Mouse (Mus musculus): ENCODE data around the gene Sgsm3. TPM values are rescaled to one million over a fixed set of nuclear protein-coding genes. Genes with fewer than 3 reads are reported as not detected.

Sgsm3 gene
- polyA plus RNA-seq, 1 experiment from 2014 or later: 29.2 TPM

DNA sequence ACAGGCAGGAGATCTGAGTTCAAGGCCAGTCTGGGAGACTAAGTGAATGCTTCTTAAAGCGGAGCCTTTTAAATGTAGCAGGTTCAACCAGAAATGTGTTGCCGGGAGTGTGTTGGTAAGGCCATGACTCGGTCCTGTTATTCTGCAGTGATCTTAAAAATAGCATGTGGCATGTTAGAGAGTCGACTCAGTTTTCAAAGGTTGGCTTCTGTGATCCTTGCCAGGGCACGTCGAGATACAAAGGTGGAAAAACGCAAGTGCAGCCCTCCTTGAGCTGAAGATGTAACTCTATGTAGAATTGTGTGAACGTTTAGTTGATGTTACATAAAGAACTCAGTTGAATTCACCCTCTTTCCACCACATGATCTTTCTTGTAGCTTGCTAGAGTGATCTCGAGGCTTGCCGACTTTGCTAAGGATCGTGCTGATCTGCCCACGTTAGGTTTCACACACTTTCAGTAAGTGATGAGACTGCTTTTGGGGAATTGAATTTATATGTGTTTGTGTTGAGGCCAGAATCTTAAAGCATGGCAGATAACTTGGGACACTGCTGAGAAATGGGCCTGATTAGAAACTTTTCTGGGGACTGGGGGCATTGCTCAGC, 21.6 kb upstream of the Sgsm3 start:
- ATAC-seq (ENCODE audit: insufficient number of reproducible peaks, insufficient read depth, low FRiP score, low read depth): no peak
- WGBS: 96% methylated on average over 12 of the region's 12 CpGs
- no peaks in the 10 kb centered on the region for H3K4me1 ChIP-seq (ENCODE audit: control insufficient read depth, insufficient read depth, low read length)
- H3K9ac ChIP-seq (replicated peaks; ENCODE audit: low read depth, low read length): no peak overlapping the region
- no peak overlapping the region for H3K4me3 ChIP-seq (ENCODE audit: low read depth, low read length)
- peaks cover 68% of the 10 kb centered on the region for H3K36me3 ChIP-seq (ENCODE audit: control insufficient read depth, insufficient read depth, low read length)
- H3K9me3 ChIP-seq (ENCODE audit: control insufficient read depth, low read depth, low read length): no peaks in the 10 kb centered on the region
- no peak overlapping the region for H3K4me2 ChIP-seq (replicated peaks; ENCODE audit: low read depth, low read length)
- no peak overlapping the region for H3K27ac ChIP-seq (ENCODE audit: low read length)
- H3K27me3 ChIP-seq (ENCODE audit: control insufficient read depth, insufficient read depth, low read length): no peaks in the 10 kb centered on the region

DNA sequence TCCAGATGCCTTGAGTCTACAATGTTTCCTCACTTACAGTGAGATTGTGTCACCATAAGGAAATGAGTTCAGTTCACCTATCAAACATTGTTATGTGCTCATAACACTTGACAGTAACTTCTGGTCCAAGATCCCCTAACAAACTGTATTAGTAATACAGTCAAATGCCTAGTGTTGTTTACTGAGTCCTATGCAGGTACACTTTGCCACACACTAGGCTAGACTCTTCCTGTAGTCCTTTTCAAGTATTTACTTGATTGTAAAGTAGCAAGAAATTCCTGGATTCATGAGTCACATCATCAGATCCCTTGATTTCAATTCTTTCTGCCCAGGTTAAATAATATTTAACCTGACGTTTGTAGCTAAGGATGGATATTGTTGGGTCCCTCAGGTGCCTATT, 8.2 kb upstream of the Sgsm3 start:
- no peak overlapping the region for H3K9ac ChIP-seq (replicated peaks; ENCODE audit: low read depth, low read length)
- H3K4me1 ChIP-seq (ENCODE audit: control insufficient read depth, insufficient read depth, low read length): no peaks in the 10 kb centered on the region
- no peak overlapping the region for H3K4me2 ChIP-seq (replicated peaks; ENCODE audit: low read depth, low read length)
- H3K36me3 ChIP-seq (ENCODE audit: control insufficient read depth, insufficient read depth, low read length): peaks cover 41% of the 10 kb centered on the region
- WGBS: 78% methylated on average over 1 of the region's 1 CpGs
- no peak overlapping the region for H3K27ac ChIP-seq (ENCODE audit: low read length)
- H3K4me3 ChIP-seq (ENCODE audit: low read depth, low read length): no peak overlapping the region
- no peak for ATAC-seq (ENCODE audit: insufficient number of reproducible peaks, insufficient read depth, low FRiP score, low read depth)
- no peaks in the 10 kb centered on the region for H3K9me3 ChIP-seq (ENCODE audit: control insufficient read depth, low read depth, low read length)
- H3K27me3 ChIP-seq (ENCODE audit: control insufficient read depth, insufficient read depth, low read length): no peaks in the 10 kb centered on the region

DNA sequence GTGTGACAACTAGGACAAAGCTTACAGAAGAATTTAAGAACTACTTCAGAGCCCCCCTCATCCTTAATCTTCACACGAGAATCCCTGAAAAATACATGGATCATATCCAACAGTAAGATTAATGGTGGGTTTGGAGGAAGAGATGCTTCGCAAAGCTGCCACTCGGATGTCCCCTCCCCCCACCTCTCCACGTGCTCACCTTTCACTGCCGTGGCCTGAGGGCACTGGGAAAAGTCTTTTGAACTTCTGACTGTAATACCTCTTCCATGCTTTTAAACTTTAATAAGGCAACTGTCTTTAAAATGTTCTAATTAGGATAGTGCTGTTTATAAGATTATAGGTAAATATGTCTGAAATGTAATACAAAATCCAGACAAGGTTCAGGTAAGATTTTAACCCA, 3.3 kb upstream of the Sgsm3 start:
- H3K4me3 ChIP-seq (ENCODE audit: low read depth, low read length): no peak overlapping the region
- no peak overlapping the region for H3K9ac ChIP-seq (replicated peaks; ENCODE audit: low read depth, low read length)
- WGBS: 24% methylated on average over 5 of the region's 5 CpGs
- no peak overlapping the region for H3K4me2 ChIP-seq (replicated peaks; ENCODE audit: low read depth, low read length)
- no peak for ATAC-seq (ENCODE audit: insufficient number of reproducible peaks, insufficient read depth, low FRiP score, low read depth)
- H3K36me3 ChIP-seq (ENCODE audit: control insufficient read depth, insufficient read depth, low read length): 0 out of 2 replicates have a peak, but pooled peaks cover 4% of the 10 kb centered on the region
- peaks cover 7% of the 10 kb centered on the region; the same call in 1 of the 2 replicates for H3K4me1 ChIP-seq (ENCODE audit: control insufficient read depth, insufficient read depth, low read length)
- no peaks in the 10 kb centered on the region for H3K27me3 ChIP-seq (ENCODE audit: control insufficient read depth, insufficient read depth, low read length)
- H3K9me3 ChIP-seq (ENCODE audit: control insufficient read depth, low read depth, low read length): no peaks in the 10 kb centered on the region
- H3K27ac ChIP-seq (ENCODE audit: low read length): no peak overlapping the region

DNA sequence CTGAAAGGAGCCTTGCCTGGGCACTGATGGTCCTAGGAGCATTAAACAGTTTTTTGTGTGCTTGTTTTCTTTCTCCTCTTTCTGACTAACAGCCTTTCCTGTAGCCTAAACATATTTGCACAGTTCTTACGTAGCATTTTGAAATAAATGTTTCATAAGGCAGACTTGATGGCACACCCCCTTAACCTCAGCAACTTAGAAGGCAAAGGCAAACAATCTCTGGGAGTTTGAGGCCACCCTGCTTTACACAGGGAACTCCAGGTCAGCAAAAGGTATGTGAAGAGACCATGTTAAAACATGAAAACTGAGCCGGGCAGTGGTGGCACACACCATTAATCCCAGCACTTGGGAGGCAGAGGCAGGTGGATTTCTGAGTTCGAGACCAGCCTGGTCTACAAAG, 1.9 kb upstream of the Sgsm3 start:
- Histone ChIP-seq H3K9me3 (ENCODE audit: control insufficient read depth, low read depth, low read length) (no peaks in the 10 kb centered on the region), H3K27ac (ENCODE audit: low read length) (no peak overlapping the region), H3K4me2 (replicated peaks; ENCODE audit: low read depth, low read length) (no peak overlapping the region), H3K9ac (replicated peaks; ENCODE audit: low read depth, low read length) (no peak overlapping the region), H3K36me3 (ENCODE audit: control insufficient read depth, insufficient read depth, low read length) (no peaks in the 10 kb centered on the region), H3K27me3 (ENCODE audit: control insufficient read depth, insufficient read depth, low read length) (no peaks in the 10 kb centered on the region), H3K4me3 (ENCODE audit: low read depth, low read length) (no peak overlapping the region), H3K4me1 (ENCODE audit: control insufficient read depth, insufficient read depth, low read length) (peaks cover 11% of the 10 kb centered on the region; the same call in 1 of the 2 replicates)
- ATAC-seq (ENCODE audit: insufficient number of reproducible peaks, insufficient read depth, low FRiP score, low read depth): no peak
- 78% methylated on average over 3 of the region's 3 CpGs for WGBS

DNA sequence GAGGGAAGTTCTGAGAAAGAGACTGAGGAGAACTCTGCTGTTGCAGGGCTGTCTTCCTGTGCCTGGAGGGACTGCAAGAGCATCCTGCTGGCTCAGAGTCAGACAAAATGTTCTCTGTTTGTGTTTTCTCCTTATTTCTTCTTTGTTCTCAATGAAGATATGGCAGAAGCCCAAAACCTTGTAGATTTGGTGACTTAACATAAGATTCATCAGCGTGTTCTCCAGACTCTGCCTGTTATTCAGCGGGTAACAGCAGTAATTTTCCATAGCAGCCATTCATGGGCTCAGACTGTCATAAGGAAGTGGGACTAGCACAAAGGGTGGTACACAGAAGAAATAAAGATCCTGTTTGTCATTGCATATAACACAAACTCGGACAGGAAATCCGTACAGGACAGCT, 2.0 kb downstream of the Sgsm3 start:
- Histone ChIP-seq H3K4me2 (replicated peaks; ENCODE audit: low read depth, low read length) (no peak overlapping the region), H3K4me1 (ENCODE audit: control insufficient read depth, insufficient read depth, low read length) (peaks cover 11% of the 10 kb centered on the region; the same call in 1 of the 2 replicates), H3K36me3 (ENCODE audit: control insufficient read depth, insufficient read depth, low read length) (no peaks in the 10 kb centered on the region), H3K27me3 (ENCODE audit: control insufficient read depth, insufficient read depth, low read length) (no peaks in the 10 kb centered on the region), H3K27ac (ENCODE audit: low read length) (no peak overlapping the region), H3K9ac (replicated peaks; ENCODE audit: low read depth, low read length) (no peak overlapping the region), H3K9me3 (ENCODE audit: control insufficient read depth, low read depth, low read length) (no peaks in the 10 kb centered on the region), H3K4me3 (ENCODE audit: low read depth, low read length) (no peak overlapping the region)
- ATAC-seq (ENCODE audit: insufficient number of reproducible peaks, insufficient read depth, low FRiP score, low read depth): no peak
- 69% methylated on average over 4 of the region's 4 CpGs for WGBS

DNA sequence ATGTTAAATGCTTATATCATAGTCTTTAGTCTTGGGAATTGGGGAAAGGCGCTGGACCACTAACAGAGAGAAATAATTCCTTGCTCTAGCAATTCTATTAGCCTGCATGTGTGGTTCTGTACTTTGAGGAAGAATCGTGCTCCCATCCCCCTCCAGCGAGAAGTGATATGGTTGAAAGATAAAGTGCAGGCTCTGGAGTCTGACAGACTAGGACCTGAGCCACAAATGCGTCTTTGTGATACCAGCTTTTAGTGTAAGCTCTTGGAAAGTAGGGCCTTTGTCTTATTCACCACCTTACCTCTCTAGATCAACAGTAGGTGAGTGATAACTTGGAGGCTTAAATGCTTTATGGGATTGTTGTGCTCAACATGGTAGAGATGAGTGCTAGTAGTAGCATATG, 3.6 kb downstream of the Sgsm3 start:
- H3K27me3 ChIP-seq (ENCODE audit: control insufficient read depth, insufficient read depth, low read length): no peaks in the 10 kb centered on the region
- no peak overlapping the region for H3K27ac ChIP-seq (ENCODE audit: low read length)
- H3K4me1 ChIP-seq (ENCODE audit: control insufficient read depth, insufficient read depth, low read length): peaks cover 11% of the 10 kb centered on the region; the same call in 1 of the 2 replicates
- ATAC-seq (ENCODE audit: insufficient number of reproducible peaks, insufficient read depth, low FRiP score, low read depth): no peak
- no peak overlapping the region for H3K4me2 ChIP-seq (replicated peaks; ENCODE audit: low read depth, low read length)
- H3K36me3 ChIP-seq (ENCODE audit: control insufficient read depth, insufficient read depth, low read length): no peaks in the 10 kb centered on the region
- no peak overlapping the region for H3K9ac ChIP-seq (replicated peaks; ENCODE audit: low read depth, low read length)
- WGBS: 77% methylated on average over 4 of the region's 4 CpGs
- H3K9me3 ChIP-seq (ENCODE audit: control insufficient read depth, low read depth, low read length): no peaks in the 10 kb centered on the region
- no peak overlapping the region for H3K4me3 ChIP-seq (ENCODE audit: low read depth, low read length)

DNA sequence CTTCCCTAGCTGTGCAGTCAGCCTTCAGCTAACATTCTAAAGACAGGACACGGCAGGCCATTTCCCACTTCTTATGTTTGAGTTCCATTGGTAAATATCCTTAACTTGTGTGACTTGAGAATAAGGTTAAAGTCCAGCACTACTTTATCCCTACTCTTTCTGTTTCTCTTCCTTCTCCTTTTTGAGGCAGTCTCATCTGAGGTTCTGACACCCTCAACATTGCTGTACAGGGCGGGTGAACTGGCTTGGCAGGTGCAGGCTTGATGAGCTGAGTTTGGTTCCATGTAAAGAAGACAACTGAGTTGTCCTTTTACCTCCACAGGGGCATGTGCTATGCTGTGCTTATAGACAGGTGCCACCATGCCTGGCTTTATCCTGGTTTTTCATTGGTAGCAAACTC, 5.7 kb downstream of the Sgsm3 start:
- H3K9ac ChIP-seq (replicated peaks; ENCODE audit: low read depth, low read length): no peak overlapping the region
- peaks cover 9% of the 10 kb centered on the region; the same call in 1 of the 2 replicates for H3K4me1 ChIP-seq (ENCODE audit: control insufficient read depth, insufficient read depth, low read length)
- H3K4me2 ChIP-seq (replicated peaks; ENCODE audit: low read depth, low read length): no peak overlapping the region
- WGBS: 70% methylated on average over 2 of the region's 2 CpGs
- no peak overlapping the region for H3K27ac ChIP-seq (ENCODE audit: low read length)
- H3K9me3 ChIP-seq (ENCODE audit: control insufficient read depth, low read depth, low read length): no peaks in the 10 kb centered on the region
- H3K4me3 ChIP-seq (ENCODE audit: low read depth, low read length): no peak overlapping the region
- no peaks in the 10 kb centered on the region for H3K27me3 ChIP-seq (ENCODE audit: control insufficient read depth, insufficient read depth, low read length)
- no peak for ATAC-seq (ENCODE audit: insufficient number of reproducible peaks, insufficient read depth, low FRiP score, low read depth)
- H3K36me3 ChIP-seq (ENCODE audit: control insufficient read depth, insufficient read depth, low read length): no peaks in the 10 kb centered on the region

DNA sequence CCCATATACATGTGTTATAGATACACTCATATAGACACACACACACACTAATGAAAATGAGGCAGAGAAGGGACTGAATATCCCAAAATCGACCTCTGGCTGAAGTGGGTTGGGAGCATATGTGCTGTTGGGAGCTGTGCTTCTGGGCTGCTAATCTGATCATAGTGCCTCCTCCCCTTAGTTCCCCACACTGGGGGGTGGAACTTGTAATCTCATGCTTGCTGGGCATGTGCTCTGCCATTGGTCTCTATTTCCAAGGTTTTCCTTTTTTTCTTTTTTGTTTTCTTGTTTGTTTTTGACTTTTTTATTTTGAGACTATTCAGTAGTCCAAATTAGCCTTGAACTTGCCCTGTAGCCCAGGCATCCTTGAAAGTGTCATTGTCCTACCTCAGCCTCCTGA, 10.8 kb downstream of the Sgsm3 start:
- Histone ChIP-seq H3K4me2 (replicated peaks; ENCODE audit: low read depth, low read length) (no peak overlapping the region), H3K36me3 (ENCODE audit: control insufficient read depth, insufficient read depth, low read length) (no peaks in the 10 kb centered on the region), H3K27ac (ENCODE audit: low read length) (no peak overlapping the region), H3K9ac (replicated peaks; ENCODE audit: low read depth, low read length) (no peak overlapping the region), H3K9me3 (ENCODE audit: control insufficient read depth, low read depth, low read length) (no peaks in the 10 kb centered on the region), H3K4me1 (ENCODE audit: control insufficient read depth, insufficient read depth, low read length) (no peaks in the 10 kb centered on the region), H3K4me3 (ENCODE audit: low read depth, low read length) (no peak overlapping the region), H3K27me3 (ENCODE audit: control insufficient read depth, insufficient read depth, low read length) (no peaks in the 10 kb centered on the region)
- 33% methylated on average over 1 of the region's 1 CpGs for WGBS
- ATAC-seq (ENCODE audit: insufficient number of reproducible peaks, insufficient read depth, low FRiP score, low read depth): no peak

DNA sequence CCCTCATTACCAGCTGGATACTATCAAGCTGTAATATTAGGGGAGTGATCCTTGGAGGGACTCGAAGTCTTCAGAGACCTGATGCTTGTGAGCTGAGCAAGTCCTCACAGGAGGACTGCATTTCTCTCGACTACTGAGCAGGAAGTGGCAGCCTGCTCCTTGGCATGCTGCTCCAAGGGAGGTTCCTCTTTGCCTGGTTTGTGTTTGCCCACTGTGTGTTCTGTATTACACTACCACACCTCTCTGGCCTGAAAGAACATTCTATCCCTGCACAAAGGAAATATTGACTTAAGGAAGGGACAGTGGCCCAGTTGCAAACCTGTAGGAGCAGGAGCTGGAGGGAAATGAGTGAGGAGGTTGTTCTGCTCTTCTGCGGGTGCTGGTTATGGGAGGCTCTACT, 12.1 kb downstream of the Sgsm3 start:
- WGBS: 38% methylated on average over 3 of the region's 3 CpGs
- Histone ChIP-seq H3K36me3 (ENCODE audit: control insufficient read depth, insufficient read depth, low read length) (no peaks in the 10 kb centered on the region), H3K9me3 (ENCODE audit: control insufficient read depth, low read depth, low read length) (no peaks in the 10 kb centered on the region), H3K4me1 (ENCODE audit: control insufficient read depth, insufficient read depth, low read length) (no peaks in the 10 kb centered on the region), H3K27ac (ENCODE audit: low read length) (peak overlapping the region; percentile 69; the same call in 1 of the 2 replicates), H3K4me2 (replicated peaks; ENCODE audit: low read depth, low read length) (no peak overlapping the region), H3K4me3 (ENCODE audit: low read depth, low read length) (no peak overlapping the region), H3K9ac (replicated peaks; ENCODE audit: low read depth, low read length) (no peak overlapping the region), H3K27me3 (ENCODE audit: control insufficient read depth, insufficient read depth, low read length) (no peaks in the 10 kb centered on the region)
- peak; percentile 91 for ATAC-seq (ENCODE audit: insufficient number of reproducible peaks, insufficient read depth, low FRiP score, low read depth)

Measured in stomach, embryonic 14.5 days (tissue).